Mouse (Mus musculus) intestine, embryonic 16.5 days (tissue): ENCODE data around the gene Olfr498. TPM values are rescaled to one million over a fixed set of nuclear protein-coding genes. Genes with fewer than 3 reads are reported as not detected.

Experiments used
- ATAC-seq: fragments of 200-750 bp; cut with Nextera tagmentation; 2 replicates; pipeline ENCODE4 v1.8.0; 2017; ENCODE audit warnings: moderate TSS enrichment, moderate library complexity
- H3K27ac ChIP-seq: fragments of 300-500 bp; sonication (generic); 2 replicates; pipeline ENCODE4 v1.5.1; 2014; ENCODE audit warnings: mild to moderate bottlenecking, low read length
- H3K27me3 ChIP-seq: fragments of 300-500 bp; sonication (generic); replicated peaks from 2 replicates; pipeline ENCODE4 v1.6.1; 2014; ENCODE audit warnings: low read length, control low read depth, mixed read lengths; ENCODE audit not compliant: control insufficient read depth, insufficient read depth
- H3K36me3 ChIP-seq: fragments of 300-500 bp; sonication (generic); 2 replicates; pipeline ENCODE4 v1.6.1; 2014; ENCODE audit warnings: low read length, control low read depth; ENCODE audit not compliant: control insufficient read depth, insufficient read depth
- H3K4me1 ChIP-seq: fragments of 300-500 bp; sonication (generic); 2 replicates; pipeline ENCODE4 v1.6.1; 2014; ENCODE audit warnings: low read length, control low read depth, mixed read lengths; ENCODE audit not compliant: control insufficient read depth, insufficient read depth
- H3K4me2 ChIP-seq: fragments of 300-500 bp; sonication (generic); 2 replicates; pipeline ENCODE4 v1.6.1; 2014; ENCODE audit warnings: low read depth, low read length, control low read depth
- H3K4me3 ChIP-seq: fragments of 300-500 bp; sonication (generic); 2 replicates; pipeline ENCODE4 v1.5.1; 2014; ENCODE audit warnings: mild to moderate bottlenecking, low read length
- H3K9ac ChIP-seq: fragments of 300-500 bp; sonication (generic); 2 replicates; pipeline ENCODE4 v1.6.1; 2014; ENCODE audit warnings: low read depth, low read length
- H3K9me3 ChIP-seq: fragments of 300-500 bp; sonication (generic); 2 replicates; pipeline ENCODE4 v1.6.1; 2016; ENCODE audit warnings: low read length, control low read depth; ENCODE audit not compliant: control insufficient read depth
- WGBS: fragments of 180-500 bp; shearing (Covaris S2); extraction: QIAGEN DNeasy Blood & Tissue Kit; methylation state at CpG from one replicate; pipeline ENCODE4 v1.1.7; 2014; 5-methylcytosine and 5-hydroxymethylcytosine counted together
- polyA plus RNA-seq: library from polyadenylated mRNA; unstranded; fragments of >200 nt; fragmentation: Nextera tagmentation; extraction: Ambion mirVana; gene quantifications from 2 replicates; pipeline ENCODE4 v1.2.1, GENCODE M21; 2015

Gene Olfr498
- polyA plus RNA-seq: not detected in 2 replicates

DNA sequence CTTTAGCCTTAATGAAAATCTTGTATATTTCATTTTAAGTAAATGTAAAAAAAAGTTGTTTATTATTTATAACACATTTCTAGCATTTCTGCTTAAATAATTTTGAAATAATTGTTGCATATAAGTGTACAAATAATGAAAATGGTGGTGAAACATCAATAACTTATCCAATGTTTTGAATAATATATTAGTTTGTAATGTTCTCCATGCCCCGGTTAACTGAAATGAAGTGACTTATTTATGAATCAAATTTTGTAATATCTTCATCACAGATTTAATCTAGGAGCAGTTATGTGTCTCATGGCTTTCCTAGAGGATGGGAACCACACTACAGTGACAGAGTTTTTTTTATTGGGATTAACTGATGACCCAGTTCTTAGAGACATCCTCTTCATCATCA lies at the start of gene Olfr498:
Gene Olfr498 (plus strand): TSS at position 301 of the 400 bp plus-strand sequence.
- no peaks in the 10 kb centered on the region for H3K36me3 ChIP-seq
- 78% methylated on average over 1 of the region's 1 CpGs for WGBS
- H3K9me3 ChIP-seq: no peaks in the 10 kb centered on the region
- no peak within 1 kb of the TSS for H3K9ac ChIP-seq
- H3K4me2 ChIP-seq: no peak within 1 kb of the TSS
- no peaks in the 10 kb centered on the region for H3K27me3 ChIP-seq
- no peak within 1 kb of the TSS for H3K27ac ChIP-seq
- no peak within 1 kb of the TSS for H3K4me3 ChIP-seq
- H3K4me1 ChIP-seq: no peaks in the 10 kb centered on the region
- ATAC-seq: no peak

DNA sequence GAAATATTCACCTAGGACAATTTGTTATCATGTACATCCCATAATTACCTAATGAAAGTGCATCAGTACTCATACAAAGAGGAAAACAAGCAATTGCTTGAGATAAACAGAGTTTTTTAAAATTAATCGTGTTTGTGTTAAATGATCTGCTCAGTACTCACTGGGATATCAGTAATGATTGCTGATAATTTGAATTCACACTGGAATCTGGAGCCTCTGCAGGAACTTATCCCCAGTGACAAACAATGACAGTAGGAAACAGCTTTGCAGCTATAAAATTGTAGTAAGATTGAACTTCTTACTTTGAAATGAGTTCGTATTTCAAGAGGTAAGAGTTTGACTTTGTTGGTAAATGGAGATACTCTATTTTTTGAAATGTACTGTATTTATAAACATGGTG lies 45.0 kb upstream of the Olfr498 start, which contains the start of gene Olfr497:
Gene Olfr497 (plus strand): TSS at position 301 of the 400 bp plus-strand sequence.
- no peaks in the 10 kb centered on the region for H3K9me3 ChIP-seq
- ATAC-seq: no peak
- no peak within 1 kb of the TSS for H3K4me3 ChIP-seq
- WGBS: 77% methylated on average over 2 of the region's 2 CpGs
- no peak within 1 kb of the TSS for H3K4me2 ChIP-seq
- no peaks in the 10 kb centered on the region for H3K36me3 ChIP-seq
- H3K27ac ChIP-seq: no peak within 1 kb of the TSS
- no peaks in the 10 kb centered on the region for H3K4me1 ChIP-seq
- no peaks in the 10 kb centered on the region for H3K27me3 ChIP-seq
- H3K9ac ChIP-seq: no peak within 1 kb of the TSS

Other genes with a start within 250 kb of the Olfr498 start
- gene Olfr488, start 207.0 kb upstream of the Olfr498 start, polyA plus RNA-seq: not detected in 2 replicates
- not detected in 2 replicates for gene Olfr490, start 176.4 kb upstream of the Olfr498 start, polyA plus RNA-seq
- not detected in 2 replicates for gene Olfr491, start 151.9 kb upstream of the Olfr498 start, polyA plus RNA-seq
- gene Olfr492, start 141.7 kb upstream of the Olfr498 start, polyA plus RNA-seq: not detected in 2 replicates
- gene Olfr493, start 118.3 kb upstream of the Olfr498 start, polyA plus RNA-seq: not detected in 2 replicates
- not detected in 2 replicates for gene Olfr494, start 100.0 kb upstream of the Olfr498 start, polyA plus RNA-seq
- not detected in 2 replicates for gene Olfr495, start 72.2 kb upstream of the Olfr498 start, polyA plus RNA-seq
- gene Olfr497, start 44.9 kb upstream of the Olfr498 start, polyA plus RNA-seq: not detected in 2 replicates
- gene Olfr502, start 59.7 kb downstream of the Olfr498 start, polyA plus RNA-seq: not detected in 2 replicates
- gene Olfr503, start 79.2 kb downstream of the Olfr498 start, polyA plus RNA-seq: not detected in 2 replicates
- not detected in 2 replicates for gene Olfr504, start 100.5 kb downstream of the Olfr498 start, polyA plus RNA-seq
- not detected in 2 replicates for gene Olfr506, start 145.5 kb downstream of the Olfr498 start, polyA plus RNA-seq
- gene Olfr507, start 156.5 kb downstream of the Olfr498 start, polyA plus RNA-seq: not detected in 2 replicates
- not detected in 2 replicates for gene Olfr508, start 164.7 kb downstream of the Olfr498 start, polyA plus RNA-seq
- gene Olfr509, start 186.6 kb downstream of the Olfr498 start, polyA plus RNA-seq: not detected in 2 replicates
- not detected in 2 replicates for gene Olfr510, start 201.1 kb downstream of the Olfr498 start, polyA plus RNA-seq
- not detected in 2 replicates for gene Olfr512, start 248.0 kb downstream of the Olfr498 start, polyA plus RNA-seq